Mouse (Mus musculus) mature B cell (primary cell): ENCODE measurements around the gene Cdkn1c.

Experiments
- in situ Hi-C: fragments of 300-500 bp; cut with MboI; formaldehyde crosslinking; loops from 2 replicates; pipeline ENCODE4 v1.14.3; 2019

The Cdkn1c gene

GRCm38 (mm10) chr7:143460874-143461273 is at the start of gene Cdkn1c:
TSS of gene Cdkn1c (minus strand) at chr7:143461050.
- in situ Hi-C loops = no loop called here

GRCm38 (mm10) chr7:143509566-143509965 is 48.7 kb upstream of the Cdkn1c start:
- in situ Hi-C loops = no loop called here

- in situ Hi-C loops = no loop called here
These were observed 45.8 kb upstream of the Cdkn1c start for GRCm38 (mm10) chr7:143506675-143507074.

GRCm38 (mm10) chr7:143506271-143506670 is 45.4 kb upstream of the Cdkn1c start:
- in situ Hi-C loops = no loop called here

- in situ Hi-C loops = no loop called here
These were observed 45.0 kb upstream of the Cdkn1c start for GRCm38 (mm10) chr7:143505823-143506222.

GRCm38 (mm10) chr7:143505411-143505810 is 44.6 kb upstream of the Cdkn1c start:
- in situ Hi-C loops = no loop called here

GRCm38 (mm10) chr7:143503926-143504325 is 43.1 kb upstream of the Cdkn1c start:
- in situ Hi-C loops = no loop called here

GRCm38 (mm10) chr7:143502418-143503200 is 41.8 kb upstream of the Cdkn1c start, which contains the start of gene Phlda2:
TSS of gene Phlda2 (minus strand) at chr7:143503150.
- in situ Hi-C loops = no loop called here

- in situ Hi-C loops = no loop called here
These were observed 41.0 kb upstream of the Cdkn1c start for GRCm38 (mm10) chr7:143501643-143502417.

- in situ Hi-C loops = no loop called here
These were observed 40.1 kb upstream of the Cdkn1c start for GRCm38 (mm10) chr7:143500912-143501311.

- in situ Hi-C loops = no loop called here
These were observed 37.7 kb upstream of the Cdkn1c start for GRCm38 (mm10) chr7:143498584-143498983.

GRCm38 (mm10) chr7:143495104-143495961 is 34.5 kb upstream of the Cdkn1c start:
- in situ Hi-C loops = no loop called here

- in situ Hi-C loops = no loop called here
These were observed 32.8 kb upstream of the Cdkn1c start for GRCm38 (mm10) chr7:143493616-143494126.

GRCm38 (mm10) chr7:143489735-143490134 is 28.9 kb upstream of the Cdkn1c start:
- in situ Hi-C loops = no loop called here

- in situ Hi-C loops = no loop called here
These were observed 21.7 kb upstream of the Cdkn1c start for GRCm38 (mm10) chr7:143482541-143482940.

- in situ Hi-C loops = no loop called here
These were observed 21.0 kb upstream of the Cdkn1c start for GRCm38 (mm10) chr7:143481806-143482387.

- in situ Hi-C loops = no loop called here
These were observed 19.6 kb upstream of the Cdkn1c start for GRCm38 (mm10) chr7:143480498-143480897.

- in situ Hi-C loops = no loop called here
These were observed 16.9 kb upstream of the Cdkn1c start for GRCm38 (mm10) chr7:143477800-143478199.

- in situ Hi-C loops = no loop called here
These were observed 16.0 kb upstream of the Cdkn1c start for GRCm38 (mm10) chr7:143476702-143477335.

- in situ Hi-C loops = no loop called here
These were observed 15.0 kb upstream of the Cdkn1c start for GRCm38 (mm10) chr7:143475876-143476275.

GRCm38 (mm10) chr7:143474811-143475210 is 14.0 kb upstream of the Cdkn1c start:
- in situ Hi-C loops = no loop called here
